Mouse (Mus musculus): ENCODE results near the gene Prrg2.

- TF ChIP-seq POLR2A (IDR thresholded peaks at IDR 0.05; ENCODE audit: borderline replicate concordance, control insufficient read depth, low read depth, low read length) (no peak), CTCF (IDR thresholded peaks at IDR 0.05; ENCODE audit: control insufficient read depth, insufficient read depth, low read length) (no peak)
Measured at GRCm38 (mm10) chr7:45019031-45019571, 43.4 kb downstream of the Prrg2 start.
